ENCODE assay signal across 9 mouse cellular contexts in the genomic region with DNA sequence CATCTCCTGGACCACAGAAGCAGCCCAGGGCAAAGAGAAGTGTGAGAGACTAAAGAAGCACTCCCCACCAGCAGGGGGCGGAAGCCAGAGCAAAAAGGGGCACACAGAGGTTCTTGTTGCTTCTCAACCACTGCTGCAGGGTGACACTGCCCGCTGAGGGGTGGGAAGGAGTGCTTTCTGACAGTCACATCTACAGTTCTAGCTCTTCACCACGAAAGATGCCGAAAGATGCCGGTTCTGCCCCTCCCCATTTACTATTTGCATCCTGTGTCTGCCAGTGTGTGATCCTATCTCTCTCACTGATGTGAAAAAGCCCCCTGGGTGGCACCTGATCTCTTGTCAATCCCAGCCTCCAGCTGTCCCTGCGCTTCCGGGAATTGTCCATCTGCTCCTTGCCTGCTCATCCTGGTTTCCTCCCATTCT.
A peak's percentile ranks its signal among the peaks of the same experiment; 100 is the strongest.
DNase-seq lines count a peak whose midpoint lies in the region; ATAC-seq and TF ChIP-seq lines count a peak whose summit lies in the region.
"Had no signal": no experiment of that assay in that cellular context is flagged by ENCODE, and none has a peak within 500 bp of the region (broad histone marks: within the 10 kb centered on the region; RNA-seq: fewer than 3 reads in every experiment).

No protein-coding gene starts in this region.

- no peaks in the 10 kb centered on the region for H3K36me3 ChIP-seq in kidney, embryonic 14.5 days (ENCODE audit: control insufficient read depth, insufficient read depth, low read length)
- no peaks in the 10 kb centered on the region for H3K36me3 ChIP-seq in kidney, embryonic 16.5 days (ENCODE audit: insufficient read depth, low read length)
- H3K36me3 ChIP-seq in midbrain, embryonic 14.5 days (ENCODE audit: control insufficient read depth, insufficient read depth, low read length) = no peaks in the 10 kb centered on the region
- H3K36me3 ChIP-seq in forebrain, embryonic 12.5 days (replicated peaks) = no peaks in the 10 kb centered on the region
- H3K36me3 ChIP-seq: limb, embryonic 15.5 days had no signal

- ATAC-seq in kidney, embryonic 14.5 days (ENCODE audit: low FRiP score, low TSS enrichment) = peak; percentile 32; the same call in 1 of the 2 replicates
- ATAC-seq in kidney, embryonic 16.5 days (ENCODE audit: low FRiP score, low TSS enrichment) = no peak
- ATAC-seq in Patski = no peak
- ATAC-seq in hematopoietic stem cell, adult 5-6 weeks (replicated peaks in 1 of 2; ENCODE audit: insufficient read depth in 1 of 2, low FRiP score in 2 of 2, low TSS enrichment in 1 of 2, low read depth in 1 of 2, poor library complexity in 2 of 2, severe bottlenecking in 2 of 2) = peak; percentile 48 to 69
- no peak for ATAC-seq in midbrain, embryonic 14.5 days (ENCODE audit: low FRiP score, low TSS enrichment)
- no peak for ATAC-seq in forebrain, embryonic 12.5 days (ENCODE audit: low FRiP score)

- H3K9ac ChIP-seq in kidney, embryonic 14.5 days (ENCODE audit: low read depth, low read length) = no peak overlapping the region
- no peak overlapping the region for H3K9ac ChIP-seq in kidney, embryonic 16.5 days (replicated peaks; ENCODE audit: low read length)
- no peak overlapping the region for H3K9ac ChIP-seq in midbrain, embryonic 14.5 days (replicated peaks; ENCODE audit: low read length)
- no peak overlapping the region for H3K9ac ChIP-seq in forebrain, embryonic 12.5 days
- H3K9ac ChIP-seq: limb, embryonic 15.5 days had no signal

- CTCF ChIA-PET in Patski (lab: Charles Lee) = no interaction called here

- POLR2A ChIA-PET in Patski (lab: Charles Lee) = interaction anchor here (0.6 kb wide), 1 partner anchor 534 kb away, joined by 5 read pairs; no protein-coding TSS in a partner anchor

- peak; percentile 29 for TF ChIP-seq CTCF in Patski (IDR thresholded peaks at IDR 0.05)

- WGBS in kidney, embryonic 14.5 days = 55% methylated on average over 7 of the region's 7 CpGs
- WGBS in kidney, embryonic 16.5 days = 60% methylated on average over 7 of the region's 7 CpGs
- 50% methylated on average over 7 of the region's 7 CpGs for WGBS in midbrain, embryonic 14.5 days
- 65% methylated on average over 7 of the region's 7 CpGs for WGBS in forebrain, embryonic 12.5 days

- H3K4me1 ChIP-seq in kidney, embryonic 14.5 days (ENCODE audit: control insufficient read depth, insufficient read depth, low read length) = 0 out of 2 replicates have a peak, but pooled peaks cover 5% of the 10 kb centered on the region
- peaks cover 4% of the 10 kb centered on the region; the same call in 1 of the 2 replicates for H3K4me1 ChIP-seq in kidney, embryonic 16.5 days (ENCODE audit: insufficient read depth, low read length)
- H3K4me1 ChIP-seq in midbrain, embryonic 14.5 days (ENCODE audit: control insufficient read depth, insufficient read depth, low read length) = no peaks in the 10 kb centered on the region
- H3K4me1 ChIP-seq in forebrain, embryonic 12.5 days = 0 out of 2 replicates have a peak, but pooled peaks cover 7% of the 10 kb centered on the region

- peak; percentile 13 to 31 for DNase-seq in CD8-positive naive resting alpha-beta T cell, adult 2 months (ENCODE audit: low read depth in 2 of 2, low spot score in 2 of 2)
- no peak for DNase-seq in Patski (ENCODE audit: low read depth, low spot score)
- peak; percentile 40 for DNase-seq in midbrain, embryonic 14.5 days
- DNase-seq in adipocyte (ENCODE audit: low spot score) = no peak

- H3K27ac ChIP-seq in kidney, embryonic 14.5 days (ENCODE audit: low read depth, low read length) = no peak overlapping the region
- no peak overlapping the region for H3K27ac ChIP-seq in kidney, embryonic 16.5 days (ENCODE audit: low read length)
- H3K27ac ChIP-seq in midbrain, embryonic 14.5 days (replicated peaks; ENCODE audit: low read depth, low read length) = no peak overlapping the region
- no peak overlapping the region for H3K27ac ChIP-seq in forebrain, embryonic 12.5 days

- H3K4me2 ChIP-seq in kidney, embryonic 14.5 days (replicated peaks; ENCODE audit: low read depth, low read length) = no peak overlapping the region
- H3K4me2 ChIP-seq in kidney, embryonic 16.5 days (replicated peaks; ENCODE audit: low read depth, low read length) = no peak overlapping the region
- H3K4me2 ChIP-seq in midbrain, embryonic 14.5 days (ENCODE audit: low read length) = no peak overlapping the region
- H3K4me2 ChIP-seq in forebrain, embryonic 12.5 days = no peak overlapping the region
- H3K4me2 ChIP-seq: limb, embryonic 15.5 days had no signal

- in situ Hi-C loops in Patski (cut with MboI; ENCODE audit: low pct_unique_long_range_greater_than_20kb) = no loop called here

- no peaks in the 10 kb centered on the region for H3K9me3 ChIP-seq in kidney, embryonic 14.5 days (ENCODE audit: control insufficient read depth, low read length)
- no peaks in the 10 kb centered on the region for H3K9me3 ChIP-seq in kidney, embryonic 16.5 days (ENCODE audit: low read length)
- H3K9me3 ChIP-seq in midbrain, embryonic 14.5 days (ENCODE audit: control insufficient read depth, low read length) = no peaks in the 10 kb centered on the region
- no peaks in the 10 kb centered on the region for H3K9me3 ChIP-seq in forebrain, embryonic 12.5 days
- H3K9me3 ChIP-seq: limb, embryonic 15.5 days had no signal

- no peak overlapping the region for H3K4me3 ChIP-seq in kidney, embryonic 14.5 days (ENCODE audit: low read length)
- no peak overlapping the region for H3K4me3 ChIP-seq in kidney, embryonic 16.5 days (ENCODE audit: low read length)
- H3K4me3 ChIP-seq in midbrain, embryonic 14.5 days (replicated peaks; ENCODE audit: low read depth, low read length) = no peak overlapping the region
- no peak overlapping the region for H3K4me3 ChIP-seq in forebrain, embryonic 12.5 days (replicated peaks)
- H3K4me3 ChIP-seq: limb, embryonic 15.5 days had no signal

- H3K27me3 ChIP-seq in kidney, embryonic 14.5 days (ENCODE audit: control insufficient read depth, insufficient read depth, low read length) = no peaks in the 10 kb centered on the region
- H3K27me3 ChIP-seq in kidney, embryonic 16.5 days (ENCODE audit: insufficient read depth, low read length) = no peaks in the 10 kb centered on the region
- H3K27me3 ChIP-seq in Patski = no peaks in the 10 kb centered on the region
- H3K27me3 ChIP-seq in midbrain, embryonic 14.5 days (ENCODE audit: control insufficient read depth, insufficient read depth, low read length) = no peaks in the 10 kb centered on the region
- H3K27me3 ChIP-seq in forebrain, embryonic 12.5 days = no peaks in the 10 kb centered on the region
- H3K27me3 ChIP-seq: limb, embryonic 15.5 days had no signal

Comparison
In these comparisons a context has a peak if more than half of its experiments do, and no peak if none do; other contexts are left out.
1. ATAC-seq: peak in kidney, embryonic 14.5 days (single experiment) and hematopoietic stem cell, adult 5-6 weeks (2 of 2); none in kidney, embryonic 16.5 days (single experiment), Patski (single experiment), midbrain, embryonic 14.5 days (single experiment) and forebrain, embryonic 12.5 days (single experiment).
2. DNase-seq: peak in CD8-positive naive resting alpha-beta T cell, adult 2 months (2 of 2) and midbrain, embryonic 14.5 days (single experiment); none in Patski (single experiment) and adipocyte (single experiment).